Mouse (Mus musculus) olfactory bulb, adult 2 months (tissue): ENCODE data around the gene Ap5s1.

Experiments
- CTCF ChIP-seq: fragments of 200-500 bp; IDR thresholded peaks from 2 replicates; pipeline ENCODE4 v1.5.1; 2012; ENCODE audit warnings: low read depth, mild to moderate bottlenecking, low read length, moderate library complexity; ENCODE audit not compliant: insufficient read depth
- POLR2A ChIP-seq: fragments of 200-500 bp; IDR thresholded peaks from 2 replicates; pipeline ENCODE4 v1.6.1; 2012; ENCODE audit warnings: mild to moderate bottlenecking, low read depth, low read length, moderate library complexity; ENCODE audit not compliant: insufficient read depth

GRCm38 (mm10) chr2:131232558-131232957 is 25.7 kb downstream of the Ap5s1 start:
- no peak for TF ChIP-seq CTCF
- TF ChIP-seq POLR2A = no peak
